Mouse (Mus musculus) ES-Bruce4 (cell line): ENCODE measurements at regions not wholly inside any gene's neighbourhood (a gene's known extent, or its start where the extent isn't known, plus 50 kb on each side); places are given as distances from the start of the nearest gene placed in this dataset.

Experiments
- H3K27ac ChIP-seq: 2 replicates; pipeline ENCODE4 v1.5.1; 2012; ENCODE audit warnings: low read length, inconsistent platforms; ENCODE audit not compliant: insufficient read depth
- H3K27me3 ChIP-seq: 2 replicates; pipeline ENCODE4 v1.6.1; 2012; ENCODE audit warnings: mild to moderate bottlenecking, low read length, inconsistent platforms; ENCODE audit not compliant: control insufficient read depth, poor library complexity, insufficient read depth, severe bottlenecking
- H3K36me3 ChIP-seq: 2 replicates; pipeline ENCODE4 v1.6.1; 2012; ENCODE audit warnings: inconsistent platforms, mild to moderate bottlenecking, low read length, moderate library complexity; ENCODE audit not compliant: control insufficient read depth, poor library complexity, insufficient read depth, severe bottlenecking
- H3K4me1 ChIP-seq: one replicate; pipeline ENCODE4 v1.8.1; 2011; ENCODE audit warnings: low read length; ENCODE audit not compliant: control insufficient read depth, insufficient read depth
- H3K4me3 ChIP-seq: 2 replicates; pipeline ENCODE4 v1.5.1; 2011; ENCODE audit warnings: low read depth, mild to moderate bottlenecking, low read length
- H3K9ac ChIP-seq: 2 replicates; pipeline ENCODE4 v1.6.1; 2012; ENCODE audit warnings: low read depth, mild to moderate bottlenecking, inconsistent platforms; ENCODE audit not compliant: poor library complexity, severe bottlenecking
- H3K9me3 ChIP-seq: replicated peaks from 2 replicates; pipeline ENCODE4 v1.6.1; 2012; ENCODE audit warnings: mild to moderate bottlenecking, low read length, inconsistent platforms; ENCODE audit not compliant: control insufficient read depth, poor library complexity, insufficient read depth, severe bottlenecking
- CTCF ChIP-seq: IDR thresholded peaks from one replicate; pipeline ENCODE4 v1.8.1; 2011; ENCODE audit warnings: low read depth, low read length
- EP300 ChIP-seq: IDR thresholded peaks from 2 replicates; pipeline ENCODE4 v1.6.1; 2011; ENCODE audit warnings: low read depth, low read length; ENCODE audit not compliant: insufficient read depth
- POLR2A ChIP-seq: IDR thresholded peaks from one replicate; pipeline ENCODE4 v1.8.1; 2011; ENCODE audit warnings: low read length; ENCODE audit not compliant: insufficient read depth

DNA sequence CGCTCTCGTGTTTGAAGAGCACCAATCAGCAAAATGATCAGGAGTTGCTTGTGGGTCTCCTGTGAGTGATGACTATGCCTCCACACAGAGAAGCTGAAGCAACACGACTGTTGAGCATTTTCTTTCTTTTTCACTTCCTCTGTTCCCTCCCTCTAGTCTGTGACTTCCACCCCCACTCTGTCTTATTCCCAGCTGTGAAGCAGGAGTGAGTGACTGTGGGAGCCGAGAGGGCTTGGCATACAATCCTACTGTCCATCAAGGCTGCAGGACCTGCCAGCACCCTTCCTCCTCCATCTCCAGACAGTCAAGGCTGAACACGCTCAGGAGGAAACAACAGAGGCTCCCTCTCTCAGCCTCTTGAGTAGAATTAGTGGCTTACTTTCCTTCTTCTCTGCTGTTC is 401.3 kb downstream of the Plcl1 start:
- H3K9ac ChIP-seq = no peak overlapping the region
- no peaks in the 10 kb centered on the region for H3K36me3 ChIP-seq
- no peaks in the 10 kb centered on the region for H3K9me3 ChIP-seq
- TF ChIP-seq EP300 (no peak), CTCF (no peak), POLR2A (no peak)
- no peaks in the 10 kb centered on the region for H3K4me1 ChIP-seq
- H3K27ac ChIP-seq = no peak overlapping the region
- no peaks in the 10 kb centered on the region for H3K27me3 ChIP-seq
- no peak overlapping the region for H3K4me3 ChIP-seq

DNA sequence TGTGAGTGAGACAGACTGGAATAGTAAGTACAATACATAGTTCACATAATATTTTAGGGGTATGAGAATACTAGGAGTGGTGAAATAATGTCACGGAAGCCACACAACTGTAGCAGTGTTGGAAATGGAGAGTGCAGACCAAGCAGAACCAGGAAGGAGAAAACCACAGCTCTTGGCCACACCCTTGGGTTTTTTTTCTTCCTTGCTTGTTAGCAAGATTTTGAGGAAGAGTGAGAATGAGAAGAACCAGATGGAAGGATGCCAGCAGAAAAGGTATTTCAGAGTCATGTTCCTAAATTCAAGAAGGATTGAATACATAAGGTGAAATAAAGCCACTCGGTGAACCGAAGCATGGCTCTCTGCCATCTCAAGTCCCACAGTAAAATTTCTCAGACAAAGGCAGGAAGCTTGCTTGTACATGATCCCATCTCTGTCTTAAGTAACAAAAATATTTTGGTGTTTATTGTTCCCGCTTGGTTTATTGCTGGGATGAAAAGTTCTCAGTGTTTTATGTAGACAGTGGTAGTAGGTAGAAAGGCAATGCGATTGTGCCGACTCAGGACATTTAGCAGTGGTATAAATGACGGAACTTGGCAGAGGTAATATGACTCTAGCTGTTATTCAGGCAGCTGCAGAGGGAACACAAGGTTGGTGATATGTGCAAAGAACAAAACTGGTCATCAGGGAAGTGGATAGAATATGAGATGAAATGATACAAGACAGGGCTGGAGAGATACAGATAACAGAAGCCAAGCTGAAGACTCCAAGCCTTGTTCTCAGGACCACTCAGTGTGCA is 403.2 kb downstream of the Plcl1 start:
- no peaks in the 10 kb centered on the region for H3K4me1 ChIP-seq
- no peaks in the 10 kb centered on the region for H3K9me3 ChIP-seq
- no peak for TF ChIP-seq CTCF
- TF ChIP-seq POLR2A = no peak
- no peak for TF ChIP-seq EP300
- no peak overlapping the region for H3K9ac ChIP-seq
- H3K27me3 ChIP-seq = no peaks in the 10 kb centered on the region
- H3K36me3 ChIP-seq = no peaks in the 10 kb centered on the region
- H3K4me3 ChIP-seq = no peak overlapping the region
- H3K27ac ChIP-seq = no peak overlapping the region

DNA sequence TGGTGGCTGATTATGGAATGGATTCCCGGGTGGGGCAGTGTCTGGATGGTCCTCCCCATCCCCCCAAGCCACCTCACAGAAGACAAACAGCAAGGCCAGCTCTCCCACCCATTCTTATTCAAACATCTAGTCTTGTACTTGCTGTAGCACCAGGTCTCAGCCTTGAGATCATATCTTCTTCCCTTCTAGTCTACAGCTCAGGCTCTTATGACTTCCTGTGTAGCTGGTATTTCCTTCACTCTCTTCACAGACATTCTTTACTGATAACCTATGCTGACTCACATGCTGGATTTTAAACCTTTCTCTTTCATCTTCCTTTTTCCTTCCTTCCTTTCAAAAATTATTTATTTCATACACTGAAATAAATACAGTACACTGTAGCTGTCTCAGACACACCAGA is 406.8 kb downstream of the Plcl1 start:
- Histone ChIP-seq H3K9me3 (no peaks in the 10 kb centered on the region), H3K27me3 (no peaks in the 10 kb centered on the region), H3K4me1 (no peaks in the 10 kb centered on the region), H3K4me3 (no peak overlapping the region), H3K36me3 (no peaks in the 10 kb centered on the region), H3K9ac (no peak overlapping the region), H3K27ac (no peak overlapping the region)
- TF ChIP-seq POLR2A (no peak), EP300 (no peak), CTCF (no peak)

DNA sequence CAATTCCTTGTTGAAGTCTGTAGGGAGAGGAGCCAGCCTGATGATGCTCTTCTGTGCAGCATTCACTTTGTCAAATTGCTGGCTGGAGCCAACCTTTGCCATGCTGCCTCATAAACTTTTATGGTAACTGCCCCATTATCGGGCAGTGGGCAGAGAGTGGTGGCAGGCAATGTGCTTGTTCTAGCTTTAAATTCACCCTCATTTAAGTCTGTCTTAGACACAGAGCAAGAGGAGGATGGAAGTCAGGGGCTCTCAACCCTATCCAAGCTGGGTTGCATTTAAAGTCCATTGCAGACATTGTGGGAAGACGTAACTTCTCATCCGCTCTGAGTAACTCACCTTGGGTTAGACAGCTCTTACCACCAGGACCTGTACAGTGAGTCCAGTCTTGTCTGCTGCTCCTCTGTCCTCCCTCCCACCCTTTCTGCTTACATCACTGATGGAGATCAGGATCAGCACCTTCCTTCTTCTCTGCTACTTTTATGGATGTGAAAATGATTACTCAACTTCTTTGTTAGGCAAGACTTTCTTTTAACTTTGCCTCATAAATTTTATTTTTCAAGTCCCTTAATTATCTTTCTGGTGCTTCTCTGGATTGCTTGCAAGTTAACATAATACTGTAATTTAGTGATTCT is 415.3 kb downstream of the Plcl1 start:
- H3K36me3 ChIP-seq = no peaks in the 10 kb centered on the region
- no peak overlapping the region for H3K9ac ChIP-seq
- no peaks in the 10 kb centered on the region for H3K27me3 ChIP-seq
- TF ChIP-seq POLR2A (no peak), EP300 (no peak), CTCF (no peak)
- no peaks in the 10 kb centered on the region for H3K4me1 ChIP-seq
- no peak overlapping the region for H3K4me3 ChIP-seq
- H3K27ac ChIP-seq = no peak overlapping the region
- H3K9me3 ChIP-seq = no peaks in the 10 kb centered on the region

DNA sequence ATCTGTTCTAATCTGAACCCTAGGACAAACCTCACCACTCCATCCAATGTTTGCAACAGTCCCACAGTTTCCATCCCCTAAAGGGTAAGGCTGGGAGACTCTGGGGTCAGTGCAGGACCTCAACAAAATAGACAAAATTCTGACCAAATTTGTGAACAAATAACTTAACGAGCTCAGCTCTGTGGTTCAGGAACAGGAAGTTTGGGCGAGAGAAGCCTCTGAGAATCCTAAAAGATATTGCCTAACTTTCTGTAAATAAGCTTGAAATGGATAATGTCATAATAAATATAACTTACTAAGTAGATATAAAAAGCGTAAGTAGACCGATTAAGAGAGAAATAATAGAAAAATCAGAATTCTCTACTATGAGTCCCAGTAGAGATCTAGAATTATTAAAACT is 416.9 kb downstream of the Plcl1 start:
- H3K27me3 ChIP-seq = no peaks in the 10 kb centered on the region
- no peak overlapping the region for H3K9ac ChIP-seq
- H3K4me1 ChIP-seq = no peaks in the 10 kb centered on the region
- no peaks in the 10 kb centered on the region for H3K36me3 ChIP-seq
- TF ChIP-seq CTCF (no peak), EP300 (no peak), POLR2A (no peak)
- H3K9me3 ChIP-seq = no peaks in the 10 kb centered on the region
- H3K4me3 ChIP-seq = no peak overlapping the region
- no peak overlapping the region for H3K27ac ChIP-seq

DNA sequence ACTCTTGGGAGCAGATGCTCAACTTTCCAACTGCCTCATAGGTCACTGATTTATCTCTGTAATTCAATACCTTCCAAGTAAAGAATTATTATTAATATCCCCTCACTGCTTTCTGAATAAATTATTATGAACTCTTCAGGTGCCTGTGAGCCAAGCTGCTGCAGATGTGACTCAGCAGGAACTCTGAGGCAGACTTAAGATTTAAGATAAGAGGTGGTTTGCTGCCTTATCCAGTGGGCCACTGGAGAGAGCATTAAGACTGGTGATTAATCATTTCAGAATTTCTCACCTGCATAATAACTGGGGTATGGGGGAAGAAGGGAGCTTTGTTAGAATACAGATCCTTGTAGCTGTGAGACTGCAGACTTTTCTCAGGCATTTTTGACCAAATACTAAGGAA is 421.5 kb downstream of the Plcl1 start:
- H3K4me3 ChIP-seq = no peak overlapping the region

More for the DNA sequence above, 421.5 kb downstream of the Plcl1 start:
- Histone ChIP-seq H3K27me3 (no peaks in the 10 kb centered on the region), H3K4me1 (no peaks in the 10 kb centered on the region), H3K9me3 (no peaks in the 10 kb centered on the region), H3K9ac (no peak overlapping the region), H3K36me3 (no peaks in the 10 kb centered on the region), H3K27ac (no peak overlapping the region)
- no peak for TF ChIP-seq POLR2A
- TF ChIP-seq EP300 = no peak
- TF ChIP-seq CTCF = no peak
